Comparison of ENCODE assay signal across 8 mouse cellular contexts in genomic region chr8:22227061-22227877, GRCm38 (mm10). TPM values are rescaled to one million over a fixed set of nuclear protein-coding genes. Genes with fewer than 3 reads are reported as not detected.
DNase-seq lines count a peak whose midpoint lies in the region; ATAC-seq and TF ChIP-seq lines count a peak whose summit lies in the region.

Gene Thsd1 (plus strand): TSS chr8:22227313.

- peaks cover 16% of the 10 kb centered on the region for H3K27me3 ChIP-seq in hindbrain, embryonic 15.5 days
- peaks cover 14% of the 10 kb centered on the region for H3K27me3 ChIP-seq in liver, embryonic 11.5 days (replicated peaks; ENCODE audit: control insufficient read depth, insufficient read depth, low read length)
- peaks cover 4% of the 10 kb centered on the region; the same call in 1 of the 2 replicates for H3K27me3 ChIP-seq in midbrain, postnatal 0 days (ENCODE audit: insufficient read depth, low read length)
- H3K27me3 ChIP-seq in thymus, adult 2 months (ENCODE audit: control insufficient read depth, insufficient read depth, low read length): no peaks in the 10 kb centered on the region

- WGBS in hindbrain, embryonic 15.5 days: under 1% methylated on average over 39 of the region's 39 CpGs
- under 1% methylated on average over 39 of the region's 39 CpGs for WGBS in liver, embryonic 11.5 days
- 2% methylated on average over 39 of the region's 39 CpGs for WGBS in midbrain, postnatal 0 days
- under 1% methylated on average over 39 of the region's 39 CpGs for WGBS in thymus, adult 2 months

- H3K36me3 ChIP-seq in hindbrain, embryonic 15.5 days: peaks cover 6% of the 10 kb centered on the region
- no peaks in the 10 kb centered on the region for H3K36me3 ChIP-seq in liver, embryonic 11.5 days (ENCODE audit: control insufficient read depth, insufficient read depth, low read length)
- H3K36me3 ChIP-seq in midbrain, postnatal 0 days (ENCODE audit: insufficient read depth, low read length): no peaks in the 10 kb centered on the region
- no peaks in the 10 kb centered on the region for H3K36me3 ChIP-seq in thymus, adult 2 months (ENCODE audit: control insufficient read depth, insufficient read depth, low read length)

- ATAC-seq in hindbrain, embryonic 15.5 days (ENCODE audit: low FRiP score, low read depth): peak; percentile 81
- peak; percentile 85 for ATAC-seq in liver, embryonic 11.5 days (replicated peaks; ENCODE audit: low FRiP score)
- peak; percentile 42 for ATAC-seq in midbrain, postnatal 0 days (ENCODE audit: low FRiP score)

- peaks cover 5% of the 10 kb centered on the region; the same call in 1 of the 2 replicates for H3K4me1 ChIP-seq in brown adipose tissue, adult 24 weeks (ENCODE audit: control insufficient read depth, insufficient read depth, insufficient read length, low read length)
- peaks cover 10% of the 10 kb centered on the region for H3K4me1 ChIP-seq in hindbrain, embryonic 15.5 days (replicated peaks)
- H3K4me1 ChIP-seq in liver, embryonic 11.5 days (replicated peaks; ENCODE audit: control insufficient read depth, insufficient read depth, low read length): no peaks in the 10 kb centered on the region
- no peaks in the 10 kb centered on the region for H3K4me1 ChIP-seq in midbrain, postnatal 0 days (ENCODE audit: insufficient read depth, low read length)
- peaks cover 11% of the 10 kb centered on the region for H3K4me1 ChIP-seq in thymus, adult 2 months (replicated peaks; ENCODE audit: control insufficient read depth, insufficient read depth, low read length)

- H3K9ac ChIP-seq in hindbrain, embryonic 15.5 days: peak within 1 kb of the TSS; percentile 54
- peak within 1 kb of the TSS; percentile 39 for H3K9ac ChIP-seq in liver, embryonic 11.5 days (ENCODE audit: low read depth, low read length)
- peak within 1 kb of the TSS; percentile 30 for H3K9ac ChIP-seq in midbrain, postnatal 0 days (replicated peaks; ENCODE audit: low read length, poor library complexity, severe bottlenecking)

- peak within 1 kb of the TSS; percentile 99 for H3K4me2 ChIP-seq in hindbrain, embryonic 15.5 days
- peak within 1 kb of the TSS; percentile 89 for H3K4me2 ChIP-seq in liver, embryonic 11.5 days
- H3K4me2 ChIP-seq in midbrain, postnatal 0 days (ENCODE audit: low read depth, low read length, poor library complexity, severe bottlenecking): peak within 1 kb of the TSS; percentile 85

- peak within 1 kb of the TSS; percentile 68 for H3K27ac ChIP-seq in brown adipose tissue, adult 24 weeks (replicated peaks; ENCODE audit: low read depth, low read length)
- H3K27ac ChIP-seq in hindbrain, embryonic 15.5 days (replicated peaks): no peak within 1 kb of the TSS
- no peak within 1 kb of the TSS for H3K27ac ChIP-seq in liver, embryonic 11.5 days (ENCODE audit: low read depth, low read length)
- H3K27ac ChIP-seq in midbrain, postnatal 0 days (ENCODE audit: low read depth, low read length): no peak within 1 kb of the TSS
- no peak within 1 kb of the TSS for H3K27ac ChIP-seq in thymus, adult 2 months (ENCODE audit: control insufficient read depth, insufficient read depth, low read length)

- peak; percentile 8 for DNase-seq in layer of hippocampus, adult 11-12 months (ENCODE audit: low spot score)
- DNase-seq in layer of hippocampus, adult 9-11 months: no peak
- DNase-seq in gastrocnemius, adult 8-10 months (ENCODE audit: low spot score in 2 of 2): peak; percentile 18 to 46
- DNase-seq in liver, embryonic 11.5 days (ENCODE audit: low spot score): peak; percentile 75
- peak; percentile 1 for DNase-seq in midbrain, postnatal 0 days (ENCODE audit: low spot score)
- DNase-seq in thymus, adult 2 months: peak; percentile 44

- peak within 1 kb of the TSS; percentile 92 for H3K4me3 ChIP-seq in brown adipose tissue, adult 24 weeks (ENCODE audit: insufficient read depth, low read depth, low read length)
- peak within 1 kb of the TSS; percentile 55 for H3K4me3 ChIP-seq in hindbrain, embryonic 15.5 days
- H3K4me3 ChIP-seq in liver, embryonic 11.5 days (ENCODE audit: low read depth, low read length): peak within 1 kb of the TSS; percentile 58
- H3K4me3 ChIP-seq in midbrain, postnatal 0 days (ENCODE audit: low read depth, low read length): peak within 1 kb of the TSS; percentile 43
- peak within 1 kb of the TSS; percentile 66 for H3K4me3 ChIP-seq in thymus, adult 2 months (ENCODE audit: control insufficient read depth, insufficient read depth, low read length)

- no peak for TF ChIP-seq POLR2A in thymus, adult 2 months (IDR thresholded peaks at IDR 0.05; ENCODE audit: control insufficient read depth, extremely low read depth, insufficient read depth, low read length, poor library complexity)

- TF ChIP-seq CTCF in midbrain, postnatal 0 days (IDR thresholded peaks at IDR 0.05): no peak
- no peak for TF ChIP-seq CTCF in thymus, adult 2 months (IDR thresholded peaks at IDR 0.05; ENCODE audit: borderline replicate concordance, control insufficient read depth, extremely low read depth, insufficient read depth, low read length, poor library complexity)

- H3K9me3 ChIP-seq in hindbrain, embryonic 15.5 days: no peaks in the 10 kb centered on the region
- H3K9me3 ChIP-seq in liver, embryonic 11.5 days (ENCODE audit: control insufficient read depth, low read length): no peaks in the 10 kb centered on the region
- H3K9me3 ChIP-seq in midbrain, postnatal 0 days (ENCODE audit: low read length): no peaks in the 10 kb centered on the region

RNA-seq across cellular contexts. Expression of gene Thsd1, which starts in this region (rescaled TPM):
- 1.0 and 1.4 TPM in 2 replicates for polyA plus RNA-seq in brown adipose tissue, adult 24 weeks (2012; ENCODE audit: insufficient read depth, insufficient read length, missing spikeins)
- 1 to 10 TPM in 3 of 4 experiments, under 1 TPM in 1; 0.70 to 1.4 (median 1.2) TPM for total RNA-seq in gastrocnemius, adult 8-10 months (2022)
- polyA plus RNA-seq in hindbrain, embryonic 15.5 days (2015; fragmentation: Nextera tagmentation; extraction: Ambion mirVana): 8.1 TPM in 2 replicates
- polyA plus RNA-seq in liver, embryonic 11.5 days (2014; fragmentation: Nextera tagmentation; extraction: Ambion mirVana): 5.6 TPM in 2 replicates
- 3.0 and 5.4 TPM in 2 replicates for total RNA-seq in midbrain, postnatal 0 days (2014; rRNA removed)
- polyA plus RNA-seq in midbrain, postnatal 0 days (2015; fragmentation: Nextera tagmentation; extraction: Ambion mirVana): 4.5 and 4.6 TPM in 2 replicates
- polyA plus RNA-seq in thymus, adult 2 months (2012; rRNA removed): 1.8 and 2.1 TPM in 2 replicates
